Mouse (Mus musculus): Measurements from ENCODE around the gene Glis2.
"Not testable (repeated sequence)": the region's sequence is repeated elsewhere in the genome, so short reads cannot be mapped to it uniquely, and the experiment has no call there.

Glis2 gene

GRCm38 (mm10) chr16:4578630-4579029, 15.9 kb upstream of the Glis2 start:
- in situ Hi-C loops (cut with MboI; ENCODE audit: low sequenced_read_pairs), result no loop called here

DNA sequence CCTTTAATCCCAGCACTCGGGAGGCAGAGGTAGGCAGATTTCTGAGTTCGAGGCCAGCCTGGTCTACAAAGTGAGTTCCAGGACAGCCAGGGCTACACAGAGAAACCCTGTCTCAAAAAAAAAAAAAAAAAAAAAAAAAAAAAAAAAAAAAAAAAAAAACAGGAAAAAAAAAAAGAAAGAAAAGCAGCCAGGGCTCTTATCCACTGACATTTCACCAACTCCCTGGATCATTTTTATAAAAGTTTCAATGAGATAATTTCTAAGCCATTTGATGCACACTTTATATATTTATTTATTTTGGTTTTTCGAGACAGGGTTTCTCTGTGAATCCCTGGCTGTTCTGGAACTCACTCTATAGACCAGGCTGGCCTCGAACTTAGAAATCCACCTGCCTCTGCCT, 13.3 kb upstream of the Glis2 start:
- in situ Hi-C loops (cut with MboI; ENCODE audit: low sequenced_read_pairs), result not testable (repeated sequence)

- in situ Hi-C loops (cut with MboI; ENCODE audit: low sequenced_read_pairs), result no loop called here
Observed at GRCm38 (mm10) chr16:4583807-4584206, 10.7 kb upstream of the Glis2 start.

DNA sequence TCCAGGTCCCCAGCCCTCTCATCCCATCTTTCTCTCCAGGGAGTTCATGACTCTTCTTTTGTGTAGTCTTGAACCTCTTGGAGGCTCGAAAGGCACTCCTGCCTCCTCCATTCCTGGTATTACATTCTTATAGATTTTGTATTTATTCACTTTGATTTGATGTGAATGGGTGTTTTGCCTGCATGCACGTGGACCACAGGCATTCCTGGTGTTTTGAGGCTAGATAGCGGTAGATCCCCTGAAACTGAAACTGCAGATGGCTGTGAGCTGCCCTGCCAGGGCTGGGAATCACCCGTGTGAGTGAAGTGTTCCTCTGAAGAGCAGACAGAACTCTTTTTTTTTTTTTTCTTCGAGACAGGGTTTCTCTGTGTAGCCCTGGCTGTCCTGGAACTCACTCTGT, 10.1 kb upstream of the Glis2 start:
- in situ Hi-C loops (cut with MboI; ENCODE audit: low sequenced_read_pairs), result no loop called here

DNA sequence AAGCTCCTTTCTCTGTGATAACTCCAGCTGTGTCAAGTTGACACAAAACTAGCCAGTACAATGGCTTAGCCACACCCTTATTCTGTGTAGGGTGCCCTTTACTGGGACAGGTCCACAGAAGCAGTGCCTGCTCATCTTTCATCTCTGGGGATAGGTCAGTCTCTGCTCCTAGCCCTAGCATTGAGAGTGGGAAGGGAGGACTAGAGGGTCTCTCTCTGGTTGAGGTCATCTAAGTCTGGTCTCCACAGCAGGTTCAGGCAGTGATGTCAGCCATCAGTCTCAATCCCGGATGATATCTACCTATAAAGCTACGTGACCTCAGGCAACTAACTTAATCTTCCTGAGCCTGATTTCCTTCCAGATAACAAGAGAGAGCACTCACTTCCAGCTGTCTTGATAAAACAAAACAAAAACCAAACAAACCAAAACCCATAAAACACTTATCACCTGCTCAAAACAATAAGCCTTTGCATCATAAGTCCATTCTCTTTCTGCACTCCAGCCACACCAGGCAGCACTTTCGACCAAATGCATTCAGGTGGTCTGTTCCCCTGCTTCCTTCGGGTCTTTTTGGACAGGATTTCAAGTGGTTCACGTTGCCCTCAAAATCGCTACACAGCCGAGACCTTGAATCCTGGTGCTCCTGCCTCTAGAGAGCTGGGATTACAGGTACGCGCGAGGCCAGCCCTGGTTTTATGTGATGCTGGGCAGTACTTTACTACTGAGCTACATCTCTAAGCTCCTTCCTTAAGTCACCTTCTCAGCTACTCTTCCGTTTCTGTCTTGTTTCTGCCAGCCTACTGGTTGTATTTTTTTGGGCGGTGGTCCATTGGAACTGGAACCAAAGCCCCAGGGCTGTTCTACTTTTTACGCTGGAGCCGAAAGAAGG, 8.6 kb upstream of the Glis2 start:
- in situ Hi-C loops (cut with MboI; ENCODE audit: low sequenced_read_pairs), result no loop called here

- in situ Hi-C loops (cut with MboI; ENCODE audit: low sequenced_read_pairs), result no loop called here
Observed at GRCm38 (mm10) chr16:4586531-4587123, 7.9 kb upstream of the Glis2 start.

DNA sequence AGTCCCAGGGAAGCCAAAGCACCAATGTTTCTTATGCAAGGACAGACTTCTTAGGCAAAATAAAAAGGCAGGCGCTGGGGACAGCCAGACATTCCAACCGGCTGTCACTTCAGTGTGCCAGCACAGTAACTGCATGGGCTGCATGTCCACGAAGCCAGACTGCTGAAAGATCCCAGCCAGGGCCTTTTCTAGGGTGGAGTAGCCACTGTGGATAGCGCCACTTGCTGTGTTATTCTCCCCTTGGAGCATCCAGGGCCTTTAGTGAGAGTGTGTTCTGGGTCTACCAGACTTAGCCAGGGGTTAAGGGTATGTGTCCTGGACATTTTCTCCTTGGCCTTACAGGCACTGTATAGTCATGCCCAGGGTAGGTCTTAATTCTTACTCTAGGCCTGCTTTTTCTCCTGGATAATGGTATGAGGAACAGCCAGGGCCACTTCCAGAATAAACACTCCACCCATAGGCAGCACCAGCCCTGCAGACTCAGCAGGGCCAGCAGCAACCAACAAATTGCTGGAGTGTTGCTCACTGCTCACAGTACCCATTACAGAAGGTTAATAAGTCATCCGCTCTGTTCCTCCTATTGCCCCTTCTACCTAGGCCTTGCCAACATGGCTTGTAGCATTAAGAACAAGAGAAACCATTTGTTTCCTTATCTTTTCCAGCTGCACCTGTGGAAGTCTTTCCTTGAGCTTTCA, 6.8 kb upstream of the Glis2 start:
- in situ Hi-C loops (cut with MboI; ENCODE audit: low sequenced_read_pairs), result no loop called here

DNA sequence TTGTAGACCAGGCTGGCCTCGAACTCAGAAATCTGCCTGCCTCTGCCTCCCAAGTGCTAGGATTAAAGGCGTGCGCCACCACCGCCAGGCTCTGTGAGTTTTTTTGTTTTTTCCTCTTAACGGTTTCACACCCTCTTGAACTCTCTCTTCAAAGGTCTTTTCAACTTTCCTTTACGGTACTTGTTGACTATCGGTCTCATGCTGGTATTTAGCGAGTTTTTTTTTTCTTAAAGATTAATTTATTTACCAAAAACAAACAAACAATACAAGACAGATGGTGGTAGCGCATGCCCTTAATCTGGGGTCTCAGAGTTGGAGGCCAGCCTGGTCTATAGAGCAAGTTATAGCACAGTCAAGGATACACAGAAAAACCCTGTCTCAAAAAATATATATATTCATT, 4.3 kb upstream of the Glis2 start:
- in situ Hi-C loops (cut with MboI; ENCODE audit: low sequenced_read_pairs), result no loop called here

DNA sequence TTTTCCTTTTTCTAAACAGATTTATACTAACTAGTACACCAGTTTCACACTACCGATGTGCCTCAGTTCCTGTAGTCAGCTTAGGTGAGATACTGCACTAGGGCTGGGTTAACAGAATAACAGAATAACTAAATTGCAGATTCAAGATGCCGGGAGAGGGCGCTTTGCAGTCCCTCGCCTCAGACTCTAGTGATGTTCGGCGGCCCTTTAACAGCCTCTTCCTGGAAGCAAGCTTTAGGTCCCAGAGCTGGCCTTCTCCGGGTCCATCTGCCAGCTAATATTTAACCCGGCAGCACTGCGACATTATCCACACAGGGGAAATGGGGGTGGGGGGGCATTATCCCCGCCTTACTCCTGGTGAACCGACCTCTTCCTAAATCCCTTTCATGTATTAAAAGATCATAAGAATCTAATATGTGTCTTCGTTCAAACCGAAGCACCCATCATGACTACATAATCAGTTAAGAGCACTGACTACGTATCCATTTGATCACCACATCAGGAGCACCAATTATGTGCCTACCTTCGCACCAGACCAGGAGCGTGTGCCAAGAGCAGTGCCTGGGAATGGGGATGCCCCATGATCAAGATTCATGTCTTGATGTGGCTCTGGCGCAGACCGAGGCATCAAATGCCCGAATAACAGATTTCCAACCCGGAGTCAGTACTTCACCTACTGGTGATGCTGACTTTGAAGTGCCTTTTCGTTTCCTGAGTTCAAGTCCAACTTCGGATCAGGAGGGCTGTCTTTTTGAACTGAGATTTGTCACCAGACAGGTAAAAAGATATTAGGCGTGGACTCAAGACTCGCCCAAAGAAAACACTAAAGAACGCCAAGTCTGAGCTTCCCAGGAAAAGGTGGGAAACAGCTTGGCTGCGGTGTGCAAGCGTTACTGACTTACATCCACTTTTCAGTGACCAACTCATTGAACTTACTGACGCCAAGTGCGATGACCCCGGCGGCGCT, 1.3 kb upstream of the Glis2 start:
- in situ Hi-C loops (cut with MboI; ENCODE audit: low sequenced_read_pairs), result no loop called here

- in situ Hi-C loops (cut with MboI; ENCODE audit: low sequenced_read_pairs), result no loop called here
Observed at GRCm38 (mm10) chr16:4594814-4595526, 457 bp downstream of the Glis2 start.

- in situ Hi-C loops (cut with MboI; ENCODE audit: low sequenced_read_pairs), result no loop called here
Observed at GRCm38 (mm10) chr16:4595527-4595963, 1.0 kb downstream of the Glis2 start.

DNA sequence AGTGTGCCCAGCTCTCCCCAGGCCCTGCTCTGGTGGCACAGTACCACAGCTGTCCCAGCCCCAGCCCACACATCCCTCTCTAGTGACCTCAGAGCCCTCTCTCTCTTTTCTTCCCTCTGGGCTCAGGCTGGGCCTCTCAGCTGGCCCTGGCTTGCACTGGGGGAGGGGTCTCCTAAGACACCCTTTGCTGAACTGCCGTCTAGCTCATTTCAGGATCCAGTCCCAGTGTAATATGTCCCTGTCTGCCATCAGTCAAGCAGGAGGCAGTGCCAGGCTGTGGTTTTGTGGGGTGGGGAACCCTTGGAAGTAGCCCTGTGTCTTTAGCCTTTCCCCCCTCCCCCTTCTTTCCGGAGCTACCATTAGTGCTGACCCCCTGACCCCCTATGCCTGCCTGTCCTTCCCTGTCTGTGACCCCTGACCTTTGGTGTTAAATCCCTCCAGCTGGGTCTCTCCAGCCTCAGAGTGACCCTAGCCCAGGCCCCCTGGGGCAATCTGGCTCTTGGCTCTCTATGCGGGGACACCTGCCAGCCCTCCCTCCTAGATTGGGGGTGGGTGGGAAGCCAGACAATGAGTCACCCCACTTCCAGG, 1.7 kb downstream of the Glis2 start:
- in situ Hi-C loops (cut with MboI; ENCODE audit: low sequenced_read_pairs), result no loop called here

DNA sequence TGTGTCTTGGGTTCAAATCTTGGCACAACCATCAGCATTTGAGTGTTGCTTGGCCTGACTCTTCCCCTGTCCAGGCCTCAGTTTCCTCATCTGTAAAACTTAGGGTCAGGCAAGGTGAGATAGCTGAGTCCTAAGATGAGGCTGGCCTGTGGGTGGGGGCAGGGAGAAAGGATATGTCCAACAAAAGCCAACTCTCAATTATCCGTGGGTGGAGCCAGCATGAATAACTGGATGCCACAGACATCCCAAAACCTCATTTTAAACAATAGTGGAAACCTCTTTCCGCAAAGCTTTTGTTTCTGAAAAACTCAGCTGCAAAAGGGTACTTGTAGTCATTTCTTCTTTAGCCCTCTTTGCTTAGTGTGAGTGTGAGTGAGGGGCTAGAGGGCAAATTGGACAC, 2.3 kb downstream of the Glis2 start:
- in situ Hi-C loops (cut with MboI; ENCODE audit: low sequenced_read_pairs), result no loop called here

DNA sequence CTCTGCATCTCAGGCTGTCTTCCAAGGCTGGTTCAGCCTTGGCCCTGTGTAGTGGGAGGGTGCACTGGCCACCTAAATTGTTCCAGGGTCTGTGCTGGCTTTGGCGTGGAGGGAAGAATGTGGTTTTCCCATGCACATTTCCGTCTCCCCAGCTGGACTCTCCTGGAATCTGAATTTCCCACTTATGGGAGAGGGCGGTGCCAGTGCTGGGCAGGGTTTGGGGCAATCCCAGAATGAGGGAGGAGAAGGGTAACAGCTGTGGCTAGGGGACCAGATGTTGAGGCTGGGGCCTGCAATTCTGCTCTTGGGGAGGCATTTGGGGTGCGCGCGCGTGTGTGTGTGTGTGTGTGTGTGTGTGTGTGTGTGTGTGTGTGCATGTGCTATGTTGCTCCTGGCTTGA, 2.8 kb downstream of the Glis2 start:
- in situ Hi-C loops (cut with MboI; ENCODE audit: low sequenced_read_pairs), result no loop called here

DNA sequence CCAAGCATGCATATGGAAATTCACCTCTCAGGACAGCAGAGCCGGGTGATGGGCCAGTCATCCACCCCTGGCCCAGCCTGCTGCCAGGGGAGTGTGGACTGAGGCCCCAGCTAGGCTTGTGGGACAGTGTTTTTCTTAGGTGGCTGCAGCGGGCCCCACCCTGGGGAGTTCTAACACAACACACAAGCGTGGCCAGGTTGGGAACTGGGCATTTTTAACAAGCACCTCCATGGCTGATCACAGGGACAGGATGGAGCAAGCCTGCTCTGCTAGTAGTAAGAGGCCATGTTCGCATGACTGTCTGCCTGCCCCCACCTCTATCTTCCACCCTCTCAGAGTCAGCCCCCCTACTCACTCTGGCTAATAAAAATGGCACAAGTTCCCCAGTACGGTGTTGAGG, 3.5 kb downstream of the Glis2 start:
- in situ Hi-C loops (cut with MboI; ENCODE audit: low sequenced_read_pairs), result no loop called here

DNA sequence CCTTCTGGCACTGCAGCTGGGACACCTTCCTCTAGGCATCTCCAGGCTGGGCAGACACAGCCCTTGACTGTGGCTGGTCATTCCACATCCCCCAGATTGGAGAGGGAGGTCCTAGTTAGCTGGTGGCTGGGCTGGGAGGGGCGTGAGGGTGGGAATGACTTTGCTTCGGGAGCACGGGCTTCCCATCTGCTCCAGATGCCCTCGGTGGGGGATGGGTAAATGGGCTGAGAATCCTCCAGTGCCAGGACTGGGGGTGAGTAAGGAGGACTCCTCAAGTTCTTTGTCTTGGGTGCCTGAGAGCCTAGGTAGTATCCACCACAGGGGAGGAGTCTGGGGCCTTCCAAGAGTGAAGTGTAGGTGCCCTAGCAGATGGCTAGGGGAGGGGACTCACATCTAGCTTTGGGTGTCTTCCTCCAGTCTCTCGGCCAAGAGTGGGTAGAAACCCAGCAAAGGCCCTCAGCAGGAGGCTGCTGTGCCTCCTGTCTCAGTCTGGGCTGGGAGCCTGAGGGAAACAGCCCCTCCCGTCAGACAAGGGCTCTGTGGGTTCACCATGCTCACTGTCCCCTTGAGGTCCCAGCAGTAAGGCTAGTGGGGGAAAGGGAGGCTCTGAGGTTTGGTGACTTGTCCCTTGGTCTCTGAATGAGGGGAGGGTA, 4.5 kb downstream of the Glis2 start:
- in situ Hi-C loops (cut with MboI; ENCODE audit: low sequenced_read_pairs), result no loop called here

GRCm38 (mm10) chr16:4599616-4600015, 5.1 kb downstream of the Glis2 start:
- in situ Hi-C loops (cut with MboI; ENCODE audit: low sequenced_read_pairs), result no loop called here

GRCm38 (mm10) chr16:4600701-4601310, 6.3 kb downstream of the Glis2 start:
- in situ Hi-C loops (cut with MboI; ENCODE audit: low sequenced_read_pairs), result no loop called here

DNA sequence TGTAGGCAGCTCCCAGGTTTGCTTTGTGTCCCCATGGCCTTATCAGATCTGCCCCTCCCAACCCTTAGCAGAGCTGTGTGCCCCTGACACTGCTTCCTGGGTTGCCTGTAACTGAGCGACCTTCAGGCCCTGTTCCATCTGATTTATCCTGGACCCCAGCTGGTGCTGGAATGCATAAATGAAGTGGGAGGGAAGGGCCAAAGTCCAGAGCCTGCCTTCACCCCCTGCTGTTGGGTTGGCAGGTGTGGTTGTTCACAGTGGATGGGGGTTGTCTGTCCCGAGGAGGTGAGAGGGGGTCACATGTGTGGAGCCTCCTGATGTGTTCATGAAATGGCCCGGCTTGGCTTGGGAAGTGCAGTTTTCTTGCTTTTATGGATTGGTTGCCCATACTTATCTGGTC, 7.7 kb downstream of the Glis2 start:
- in situ Hi-C loops (cut with MboI; ENCODE audit: low sequenced_read_pairs), result no loop called here

Measured in CH12F3 (cell line).